Mouse (Mus musculus) kidney, postnatal 0 days (tissue): ENCODE measurements around the gene Rpl18. TPM values are rescaled to one million over a fixed set of nuclear protein-coding genes. Genes with fewer than 3 reads are reported as not detected.

Experiments used
- ATAC-seq: fragments of 200-750 bp; cut with Nextera tagmentation; replicated peaks from 2 replicates; pipeline ENCODE4 v1.8.0; 2017; ENCODE audit warnings: low read depth, moderate number of reproducible peaks, moderate TSS enrichment, moderate library complexity; ENCODE audit not compliant: low FRiP score
- DNase-seq: peaks from one replicate; pipeline ENCODE4 v3.0.0-alpha.2; 2016; ENCODE audit warnings: low spot score
- H3K27ac ChIP-seq: fragments of 300-500 bp; sonication (generic); 2 replicates; pipeline ENCODE4 v1.5.1; 2014; ENCODE audit warnings: mild to moderate bottlenecking
- H3K27me3 ChIP-seq: fragments of 300-500 bp; sonication (generic); 2 replicates; pipeline ENCODE4 v1.6.1; 2014; ENCODE audit warnings: low read length, mixed read lengths; ENCODE audit not compliant: insufficient read depth
- H3K36me3 ChIP-seq: fragments of 300-500 bp; sonication (generic); 2 replicates; pipeline ENCODE4 v1.6.1; 2014; ENCODE audit warnings: low read length, mixed read lengths; ENCODE audit not compliant: insufficient read depth
- H3K4me1 ChIP-seq: fragments of 300-500 bp; sonication (generic); replicated peaks from 2 replicates; pipeline ENCODE4 v1.6.1; 2014; ENCODE audit warnings: antibody characterized with exemption, low read length, mixed read lengths; ENCODE audit not compliant: insufficient read depth
- H3K4me2 ChIP-seq: fragments of 300-500 bp; sonication (generic); 2 replicates; pipeline ENCODE4 v1.6.1; 2014; ENCODE audit warnings: mild to moderate bottlenecking, low read length, moderate library complexity, mixed read lengths
- H3K4me3 ChIP-seq: fragments of 300-500 bp; sonication (generic); replicated peaks from 2 replicates; pipeline ENCODE4 v1.5.1; 2014; ENCODE audit warnings: low read depth, low read length
- H3K9ac ChIP-seq: fragments of 300-500 bp; sonication (generic); 2 replicates; pipeline ENCODE4 v1.6.1; 2014; ENCODE audit warnings: low read depth, low read length
- H3K9me3 ChIP-seq: fragments of 300-500 bp; sonication (generic); replicated peaks from 2 replicates; pipeline ENCODE4 v1.6.1; 2016; ENCODE audit warnings: low read length, inconsistent platforms, mixed read lengths
- CTCF ChIP-seq: IDR thresholded peaks from 2 replicates; pipeline ENCODE4 v1.5.1; 2016; ENCODE audit warnings: antibody characterized with exemption, low read depth, mild to moderate bottlenecking, moderate library complexity
- WGBS: fragments of 180-500 bp; shearing (Covaris S2); extraction: QIAGEN DNeasy Blood & Tissue Kit; methylation state at CpG from one replicate; pipeline ENCODE4 v1.1.7; 2014; 5-methylcytosine and 5-hydroxymethylcytosine counted together
- polyA plus RNA-seq: library from polyadenylated mRNA; unstranded; fragments of >200 nt; fragmentation: Nextera tagmentation; extraction: Ambion mirVana; gene quantifications from 2 replicates; pipeline ENCODE4 v1.2.1, GENCODE M21; 2015

Gene Rpl18
- polyA plus RNA-seq, 1 experiment from 2014 or later, result 1,142 TPM

DNA sequence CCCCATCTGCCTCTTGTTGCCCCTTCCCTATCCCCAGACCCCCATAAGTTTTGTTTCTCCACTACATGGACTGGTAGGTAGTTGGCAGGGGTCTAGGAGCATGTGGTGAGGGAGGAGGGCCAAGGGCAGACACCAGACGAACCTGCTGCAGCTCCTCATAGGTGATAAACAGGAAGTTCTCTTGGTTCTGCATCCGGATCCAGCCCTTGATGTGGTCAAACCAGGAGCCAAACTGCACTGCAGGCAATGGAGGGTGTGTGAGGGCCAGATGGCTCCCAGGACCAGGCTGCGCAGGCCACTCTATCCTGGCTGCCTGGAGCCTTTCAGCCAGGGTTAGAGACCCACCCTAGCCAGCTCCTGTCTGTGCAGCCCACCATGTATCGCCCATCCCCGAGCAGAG lies 18.2 kb downstream of the Rpl18 start:
- Histone ChIP-seq H3K4me1 (peaks cover 6% of the 10 kb centered on the region; the same call in 1 of the 2 replicates), H3K9ac (no peak overlapping the region)

DNA sequence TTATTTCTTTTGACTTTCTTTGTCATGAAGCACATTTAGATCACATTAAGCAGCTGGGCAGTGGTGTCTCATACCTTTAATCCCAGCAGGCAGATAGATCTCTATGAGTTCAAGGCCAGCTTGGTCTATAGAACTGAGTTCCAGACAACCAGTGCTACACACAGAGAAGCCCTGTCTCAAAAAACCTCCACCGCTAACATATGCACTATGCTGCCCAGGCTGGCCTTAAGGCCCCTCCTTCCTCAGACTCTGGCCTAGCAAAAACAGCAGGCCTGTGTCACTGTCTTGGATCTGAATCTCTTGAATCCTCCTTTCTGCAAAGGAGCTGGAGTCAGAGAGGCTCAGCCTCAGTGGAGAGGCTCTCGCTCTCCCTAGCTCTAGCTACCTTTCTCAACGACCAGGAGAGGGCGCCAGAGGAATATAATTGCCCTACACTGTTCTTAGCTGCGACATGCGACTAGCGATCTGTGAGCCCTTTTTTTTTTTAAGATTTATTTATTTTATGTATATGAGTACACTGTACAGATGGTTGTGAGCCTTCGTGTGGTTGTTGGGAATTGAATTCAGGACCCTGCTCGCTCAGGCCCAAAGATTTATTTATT lies 24.0 kb downstream of the Rpl18 start:
- Histone ChIP-seq H3K9ac (no peak overlapping the region), H3K27ac (no peak overlapping the region), H3K36me3 (no peaks in the 10 kb centered on the region), H3K4me1 (0 out of 2 replicates have a peak, but pooled peaks cover 6% of the 10 kb centered on the region), H3K9me3 (no peaks in the 10 kb centered on the region), H3K4me3 (no peak overlapping the region), H3K27me3 (no peaks in the 10 kb centered on the region), H3K4me2 (no peak overlapping the region)
- 8% methylated on average over 9 of the region's 9 CpGs for WGBS
- peak; percentile 74 for ATAC-seq
- peak; percentile 90 for TF ChIP-seq CTCF
- DNase-seq, result peak; percentile 92

More for the DNA sequence above, 18.2 kb downstream of the Rpl18 start:
- no peak for DNase-seq
- no peak for ATAC-seq
- 75% methylated on average over 5 of the region's 5 CpGs for WGBS
- H3K4me2 ChIP-seq, result no peak overlapping the region
- no peak overlapping the region for H3K4me3 ChIP-seq
- H3K36me3 ChIP-seq, result no peaks in the 10 kb centered on the region
- H3K9me3 ChIP-seq, result no peaks in the 10 kb centered on the region
- no peak overlapping the region for H3K27ac ChIP-seq
- TF ChIP-seq CTCF, result no peak
- H3K27me3 ChIP-seq, result no peaks in the 10 kb centered on the region

- Histone ChIP-seq H3K4me1 (0 out of 2 replicates have a peak, but pooled peaks cover 6% of the 10 kb centered on the region), H3K9me3 (no peaks in the 10 kb centered on the region), H3K4me2 (no peak overlapping the region), H3K9ac (no peak overlapping the region), H3K36me3 (no peaks in the 10 kb centered on the region), H3K4me3 (no peak overlapping the region), H3K27ac (no peak overlapping the region), H3K27me3 (no peaks in the 10 kb centered on the region)
- no peak for TF ChIP-seq CTCF
- no peak for DNase-seq
- 69% methylated on average over 10 of the region's 10 CpGs for WGBS
- ATAC-seq, result no peak
Measured at GRCm38 (mm10) chr7:45739820-45740219, 24.6 kb downstream of the Rpl18 start.

DNA sequence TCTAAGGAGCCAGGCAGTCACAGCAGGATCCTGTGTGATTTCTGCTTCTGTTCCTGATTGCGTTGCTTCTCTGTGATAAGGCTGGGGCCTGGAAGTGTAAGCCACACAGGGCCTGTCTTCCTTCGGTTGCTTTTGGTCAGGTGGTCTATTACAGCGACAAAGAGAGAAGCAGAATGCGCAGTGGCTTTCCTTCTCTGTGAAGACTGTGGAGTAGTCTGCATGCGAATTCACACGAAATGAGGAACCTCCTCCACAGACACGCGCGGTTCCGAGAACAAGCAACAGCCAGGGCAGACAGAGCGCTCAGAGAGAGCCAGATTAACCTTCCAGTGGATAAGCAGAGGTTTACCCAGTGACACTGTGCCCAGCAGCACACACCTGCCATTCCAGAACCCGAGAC lies 26.1 kb downstream of the Rpl18 start:
- Histone ChIP-seq H3K4me2 (no peak overlapping the region), H3K36me3 (no peaks in the 10 kb centered on the region), H3K27me3 (no peaks in the 10 kb centered on the region), H3K9me3 (no peaks in the 10 kb centered on the region), H3K9ac (no peak overlapping the region), H3K27ac (no peak overlapping the region), H3K4me1 (0 out of 2 replicates have a peak, but pooled peaks cover 6% of the 10 kb centered on the region), H3K4me3 (no peak overlapping the region)
- DNase-seq (no peak), ATAC-seq (no peak)
- no peak for TF ChIP-seq CTCF
- WGBS, result 87% methylated on average over 12 of the region's 12 CpGs

GRCm38 (mm10) chr7:45741777-45742176 lies 26.5 kb downstream of the Rpl18 start:
- Histone ChIP-seq H3K4me3 (peak overlapping the region; percentile 20), H3K4me1 (0 out of 2 replicates have a peak, but pooled peaks cover 6% of the 10 kb centered on the region), H3K36me3 (no peaks in the 10 kb centered on the region), H3K27ac (no peak overlapping the region), H3K9ac (no peak overlapping the region), H3K4me2 (peak overlapping the region; percentile 38), H3K9me3 (no peaks in the 10 kb centered on the region), H3K27me3 (no peaks in the 10 kb centered on the region)
- ATAC-seq, result no peak
- no peak for DNase-seq
- no peak for TF ChIP-seq CTCF
- WGBS, result 38% methylated on average over 11 of the region's 11 CpGs

DNA sequence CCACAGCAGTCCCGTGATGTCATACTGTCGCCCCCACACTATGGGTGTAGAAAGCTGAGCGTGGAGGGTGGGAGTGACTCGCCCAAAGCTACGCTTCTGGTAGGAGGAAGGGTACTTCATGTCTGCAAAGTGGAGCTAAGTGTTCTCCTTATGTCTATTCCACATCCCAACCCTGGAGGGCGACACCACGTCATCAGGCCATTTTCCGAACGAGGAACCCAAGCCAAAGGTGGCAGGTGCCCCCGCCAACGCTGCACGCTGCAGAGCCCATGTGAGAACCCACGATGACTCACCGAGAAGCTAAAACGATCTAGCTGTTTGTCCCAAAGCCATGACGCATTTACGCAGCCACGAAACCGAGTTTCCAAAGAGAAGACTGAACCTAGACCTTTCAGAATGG lies 27.1 kb downstream of the Rpl18 start:
- DNase-seq, result no peak
- H3K36me3 ChIP-seq, result no peaks in the 10 kb centered on the region
- H3K4me3 ChIP-seq, result peak overlapping the region; percentile 20
- H3K9ac ChIP-seq, result no peak overlapping the region
- H3K4me2 ChIP-seq, result peak overlapping the region; percentile 38
- H3K27me3 ChIP-seq, result no peaks in the 10 kb centered on the region
- ATAC-seq, result 0 out of 2 replicates have a peak, but pooled peaks have one; percentile 14
- no peak overlapping the region for H3K27ac ChIP-seq
- peak; percentile 55 for TF ChIP-seq CTCF
- H3K4me1 ChIP-seq, result 0 out of 2 replicates have a peak, but pooled peaks cover 6% of the 10 kb centered on the region
- no peaks in the 10 kb centered on the region for H3K9me3 ChIP-seq
- WGBS, result 42% methylated on average over 19 of the region's 19 CpGs
